Mouse (Mus musculus) CD4-positive naive resting alpha-beta T cell, adult 57 days (primary cell): ENCODE data around the gene Zfp61. TPM values are rescaled to one million over a fixed set of nuclear protein-coding genes. Genes with fewer than 3 reads are reported as not detected.

Source experiments
- total RNA-seq: library from RNA; stranded (reverse); gene quantifications from one replicate; pipeline ENCODE4 v1.2.4, GENCODE M21; 2023

Zfp61 gene
- total RNA-seq: 11.3 TPM

DNA sequence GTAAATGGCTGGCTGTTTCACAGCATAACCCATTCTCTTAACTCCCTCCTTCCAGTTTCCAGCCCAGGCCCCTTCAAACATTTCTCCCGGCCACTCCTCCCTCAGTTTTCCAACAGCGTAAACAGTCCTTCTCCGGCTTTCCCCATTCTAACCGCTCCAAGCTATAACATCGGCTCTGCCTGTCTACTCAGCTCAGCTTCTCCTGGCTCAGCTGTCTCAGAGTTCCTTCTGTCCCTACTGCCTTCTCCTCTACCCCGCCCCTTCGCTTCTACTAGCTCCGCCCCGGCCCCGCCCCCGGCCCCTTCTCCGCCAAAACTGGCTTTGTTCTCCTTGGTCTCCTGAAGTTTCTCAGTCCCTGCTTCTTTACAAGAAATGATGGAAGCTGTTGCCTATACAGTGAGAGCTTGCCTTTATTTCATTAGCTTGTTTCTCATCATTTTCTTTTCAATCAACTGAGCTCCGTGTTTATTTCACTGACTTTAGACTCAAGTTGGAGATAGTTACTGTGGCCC is at the start of gene Zfp61:
Gene Zfp61 (minus strand): TSS at position 462 of the 512 bp plus-strand sequence.

DNA sequence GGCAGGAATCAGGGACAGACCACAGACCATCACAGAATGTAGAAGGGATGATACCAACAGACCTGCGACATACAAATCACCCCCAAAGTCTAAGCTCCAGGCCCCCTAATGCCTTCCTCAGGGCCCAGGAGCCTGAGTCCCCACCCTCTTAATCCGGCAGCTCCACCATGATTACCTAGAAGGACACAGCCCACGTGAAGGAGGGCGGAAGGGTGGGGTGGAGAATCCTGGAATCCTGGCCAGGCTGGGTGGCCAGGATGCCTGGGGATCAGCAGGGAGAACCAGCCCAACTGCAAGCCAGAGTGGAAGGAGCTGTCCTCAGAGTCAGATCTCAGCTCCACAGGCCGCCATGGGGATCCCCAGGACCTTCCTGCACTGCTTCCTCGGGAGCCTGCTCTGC is 47.9 kb upstream of the Zfp61 start, which contains the start of gene Lypd5:
Gene Lypd5 (plus strand): TSS at position 301 of the 400 bp plus-strand sequence.

DNA sequence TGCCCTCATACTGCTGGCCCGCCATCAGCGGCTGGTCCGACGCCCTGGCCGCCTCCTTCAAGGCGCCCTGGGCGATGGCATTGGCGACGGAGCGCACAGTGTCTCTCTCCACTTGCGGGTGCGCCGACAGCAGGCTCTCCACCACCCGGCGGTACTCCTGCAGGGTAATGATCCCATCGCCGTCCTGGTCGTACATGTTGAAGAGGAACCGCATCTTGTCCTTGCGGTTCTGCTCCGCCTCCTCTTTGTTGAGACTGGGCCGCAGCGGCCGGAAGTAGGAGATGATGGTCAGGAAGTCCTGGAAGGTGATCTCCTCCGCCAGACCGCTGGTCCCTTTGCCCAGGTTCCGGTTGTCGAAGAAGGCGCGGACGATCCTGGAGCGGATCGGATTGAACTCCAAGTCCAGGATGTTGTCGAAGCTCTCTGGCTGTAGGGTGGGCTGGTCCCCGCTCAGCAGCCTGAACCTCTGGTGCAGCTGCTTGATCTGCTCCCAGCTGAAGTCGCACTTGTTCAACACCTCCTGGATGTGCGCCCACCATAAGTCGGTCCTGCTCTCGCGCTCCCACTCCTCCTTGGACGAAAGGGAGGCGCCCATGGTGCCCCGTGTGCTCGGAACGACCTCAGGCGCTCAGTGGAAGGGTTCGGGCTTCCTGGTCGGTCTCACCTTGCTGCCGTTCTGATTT is 32.4 kb upstream of the Zfp61 start, which contains the start of gene Tescl:
Gene Tescl (minus strand): TSS at position 633 of the 683 bp plus-strand sequence.

DNA sequence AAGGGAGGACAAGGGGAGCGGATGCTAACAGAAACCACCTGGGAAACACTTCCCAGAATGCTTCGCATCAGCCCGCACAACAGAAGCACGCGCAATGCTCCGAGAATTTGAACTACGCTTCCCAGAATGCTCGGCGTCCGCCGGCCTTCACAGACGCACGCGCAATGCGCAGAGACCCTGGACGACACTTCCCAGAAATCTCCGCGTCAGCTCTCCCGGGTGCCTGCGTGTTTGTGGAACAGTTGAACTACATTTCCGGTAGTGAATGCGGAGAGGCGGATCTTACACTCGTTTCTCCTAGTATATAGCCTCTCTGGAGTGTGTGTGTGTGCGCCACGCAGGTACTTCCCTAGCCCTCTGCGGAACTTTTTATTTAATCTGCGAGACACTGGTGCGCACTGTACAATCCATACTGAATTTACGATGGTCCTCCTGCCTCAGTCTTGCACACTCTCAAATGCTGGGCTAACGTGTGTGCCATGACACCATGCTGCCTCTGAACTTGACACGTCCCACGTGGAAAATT is 15.6 kb upstream of the Zfp61 start, which contains the start of gene Zfp94:
Gene Zfp94 (minus strand): TSS at position 100 of the 526 bp plus-strand sequence.

DNA sequence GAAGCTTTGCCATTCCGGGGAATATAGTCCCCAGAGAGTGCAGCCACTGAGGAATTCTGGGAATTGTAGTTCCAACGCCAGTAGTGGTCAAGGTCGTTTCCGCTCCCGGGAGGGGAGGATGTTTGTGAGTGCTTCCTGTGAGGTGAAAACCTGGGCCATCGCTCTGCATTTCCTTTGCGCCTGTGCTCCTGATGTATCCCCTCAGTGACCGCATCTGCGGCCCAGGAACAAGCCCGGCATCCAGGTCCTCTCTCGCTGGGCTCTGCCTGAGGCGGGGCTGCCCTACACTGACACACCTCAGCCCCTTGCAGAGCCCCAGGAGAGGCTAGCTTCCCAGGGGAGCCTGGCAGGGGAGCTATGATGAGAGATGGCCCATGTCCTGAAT is 30.8 kb downstream of the Zfp61 start, which contains the start of gene Zfp93:
Gene Zfp93 (plus strand): TSS at position 133 of the 385 bp plus-strand sequence.

DNA sequence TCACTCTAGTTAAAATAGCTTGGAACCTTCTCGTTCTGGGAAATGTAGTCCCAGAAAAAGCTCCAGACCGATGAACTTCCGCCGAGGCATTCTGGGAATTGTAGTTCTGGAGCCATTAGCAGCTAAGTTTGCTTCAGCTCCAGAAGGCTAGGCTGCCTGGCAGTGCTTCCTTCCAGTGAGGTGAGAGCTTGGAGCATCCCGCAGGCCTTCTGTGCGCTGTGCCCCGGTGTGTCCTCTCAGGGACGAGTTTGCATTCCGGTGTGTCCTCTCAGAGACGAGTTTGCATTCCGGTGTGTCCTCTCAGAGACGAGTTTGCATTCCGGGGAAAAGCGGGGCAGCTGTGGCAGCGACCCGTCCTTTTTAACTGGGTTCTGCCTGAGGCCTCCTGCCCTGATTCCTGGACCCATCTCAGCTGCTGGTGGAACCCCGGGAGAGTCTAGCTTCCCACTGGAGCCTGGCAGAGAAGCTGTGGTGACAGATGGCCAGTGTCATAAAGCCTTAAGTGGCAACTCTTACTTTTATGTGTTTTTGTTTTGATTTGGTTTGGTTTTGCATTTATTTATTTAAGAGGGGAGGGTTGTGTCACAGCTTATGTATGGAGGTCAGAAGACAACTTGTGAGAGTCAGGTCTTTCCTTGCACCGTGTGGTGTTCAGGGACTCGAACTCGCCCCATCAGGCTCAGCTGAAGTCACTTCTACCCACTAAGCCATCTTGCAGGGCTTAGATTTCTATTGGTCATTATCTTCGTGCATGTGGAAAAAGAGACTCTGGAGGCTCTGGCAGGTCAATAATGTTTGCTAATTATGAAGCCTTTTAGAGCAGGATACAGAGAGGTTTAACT is 46.2 kb downstream of the Zfp61 start, which contains the start of gene Zfp108:
Gene Zfp108 (plus strand): TSS at position 162 of the 842 bp plus-strand sequence.

Other genes with a start within 250 kb of the Zfp61 start
- gene Vmn1r183, start 248.0 kb downstream of the Zfp61 start, total RNA-seq: not detected
- gene Zfp180, start 219.3 kb downstream of the Zfp61 start, total RNA-seq: 32.1 TPM
- 2.5 TPM for gene Zfp112, start 188.9 kb downstream of the Zfp61 start, total RNA-seq
- 6.9 TPM for gene Zfp235, start 167.1 kb downstream of the Zfp61 start, total RNA-seq
- not detected for gene Zfp114, start 126.2 kb downstream of the Zfp61 start, total RNA-seq
- 0.77 TPM for gene Zfp111, start 89.8 kb downstream of the Zfp61 start, total RNA-seq
- 2.3 TPM for gene Zfp109, start 63.7 kb downstream of the Zfp61 start, total RNA-seq
- not detected for gene Zfp108, start 46.4 kb downstream of the Zfp61 start, total RNA-seq
- 0.98 TPM for gene Zfp93, start 30.8 kb downstream of the Zfp61 start, total RNA-seq
- 5.2 TPM for gene Zfp94, start 15.4 kb upstream of the Zfp61 start, total RNA-seq
- gene Tescl, start 32.7 kb upstream of the Zfp61 start, total RNA-seq: not detected
- not detected for gene Lypd5, start 48.0 kb upstream of the Zfp61 start, total RNA-seq
- 205 TPM for gene Kcnn4, start 69.0 kb upstream of the Zfp61 start, total RNA-seq
- 135 TPM for gene Smg9, start 98.4 kb upstream of the Zfp61 start, total RNA-seq
- 4.3 TPM for gene Irgc1, start 151.1 kb upstream of the Zfp61 start, total RNA-seq
- gene Plaur, start 161.3 kb upstream of the Zfp61 start, total RNA-seq: 204 TPM
- 0.44 TPM for gene Cadm4, start 180.8 kb upstream of the Zfp61 start, total RNA-seq
- gene Zfp428, start 205.8 kb upstream of the Zfp61 start, total RNA-seq: 1.4 TPM
- not detected for gene AC161166.1, start 211.2 kb upstream of the Zfp61 start, total RNA-seq
- gene Irgq, start 229.5 kb upstream of the Zfp61 start, total RNA-seq: 12.2 TPM
- not detected for gene Pinlyp, start 244.9 kb upstream of the Zfp61 start, total RNA-seq
- gene Xrcc1, start 245.1 kb upstream of the Zfp61 start, total RNA-seq: 53.1 TPM